In genomic region chr4:130533975-130534374, GRCm38 (mm10) we compare ENCODE assay signal across 9 mouse cellular contexts. TPM values are rescaled to one million over a fixed set of nuclear protein-coding genes. Genes with fewer than 3 reads are reported as not detected.
DNase-seq lines count a peak whose midpoint lies in the region; ATAC-seq and TF ChIP-seq lines count a peak whose summit lies in the region.
"Had no signal": no experiment of that assay in that cellular context is flagged by ENCODE, and none has a peak within 500 bp of the region (broad histone marks: within the 10 kb centered on the region; RNA-seq: fewer than 3 reads in every experiment).

No protein-coding gene starts in this region.

- TF ChIP-seq POLR2A in cerebellum, adult 2 months (IDR thresholded peaks at IDR 0.05; ENCODE audit: borderline replicate concordance, insufficient read depth, low read length) = no peak

- no peaks in the 10 kb centered on the region for H3K27me3 ChIP-seq in cerebellum, adult 2 months (ENCODE audit: control insufficient read depth, insufficient read depth, low read length)
- H3K27me3 ChIP-seq in forebrain, postnatal 0 days (ENCODE audit: insufficient read depth, low read length) = no peaks in the 10 kb centered on the region
- no peaks in the 10 kb centered on the region for H3K27me3 ChIP-seq in hindbrain, embryonic 14.5 days (ENCODE audit: control insufficient read depth, insufficient read depth, low read length)
- H3K27me3 ChIP-seq: limb, embryonic 15.5 days had no signal

- no peak overlapping the region for H3K27ac ChIP-seq in cerebellum, adult 2 months (ENCODE audit: insufficient read depth, low read length)
- no peak overlapping the region for H3K27ac ChIP-seq in forebrain, postnatal 0 days (ENCODE audit: low read depth, low read length)
- no peak overlapping the region for H3K27ac ChIP-seq in hindbrain, embryonic 14.5 days
- H3K27ac ChIP-seq: limb, embryonic 15.5 days had no signal

- 37% methylated on average over 4 of the region's 4 CpGs for WGBS in cerebellum, adult 2 months
- 44% methylated on average over 4 of the region's 4 CpGs for WGBS in forebrain, postnatal 0 days
- WGBS in hindbrain, embryonic 14.5 days = 46% methylated on average over 4 of the region's 4 CpGs

- no peak overlapping the region for H3K4me2 ChIP-seq in forebrain, postnatal 0 days (ENCODE audit: low read depth)
- no peak overlapping the region for H3K4me2 ChIP-seq in hindbrain, embryonic 14.5 days (replicated peaks)
- H3K4me2 ChIP-seq: limb, embryonic 15.5 days had no signal

- H3K4me1 ChIP-seq in cerebellum, adult 2 months (ENCODE audit: control insufficient read depth, insufficient read depth, low read length) = peaks cover 30% of the 10 kb centered on the region
- no peaks in the 10 kb centered on the region for H3K4me1 ChIP-seq in forebrain, postnatal 0 days (ENCODE audit: insufficient read depth)
- H3K4me1 ChIP-seq in hindbrain, embryonic 14.5 days (replicated peaks; ENCODE audit: control insufficient read depth, insufficient read depth, low read length) = no peaks in the 10 kb centered on the region

- TF ChIP-seq CTCF in cerebellum, adult 2 months (IDR thresholded peaks at IDR 0.05; ENCODE audit: borderline replicate concordance, insufficient read depth, low read depth, low read length) = peak; percentile 99
- TF ChIP-seq CTCF in forebrain, postnatal 0 days (IDR thresholded peaks at IDR 0.05; ENCODE audit: low read depth) = peak; percentile 98

- DNase-seq in NIH3T3 (ENCODE audit: low read depth) = peak; percentile 94
- peak; percentile 84 to 94 for DNase-seq in cerebellum, adult 2 months
- peak; percentile 91 for DNase-seq in forebrain, postnatal 0 days
- peak; percentile 96 for DNase-seq in hindbrain, embryonic 14.5 days (ENCODE audit: low spot score)
- DNase-seq in left cerebral cortex, adult 11 months (ENCODE audit: low spot score) = peak; percentile 83
- DNase-seq in right cerebral cortex, postnatal 14 days = peak; percentile 86
- peak; percentile 87 for DNase-seq in urinary bladder, postnatal 25 days (ENCODE audit: low spot score)

- no peaks in the 10 kb centered on the region for H3K9me3 ChIP-seq in forebrain, postnatal 0 days (ENCODE audit: low read length)
- no peaks in the 10 kb centered on the region for H3K9me3 ChIP-seq in hindbrain, embryonic 14.5 days (ENCODE audit: control insufficient read depth, low read length)
- H3K9me3 ChIP-seq: limb, embryonic 15.5 days had no signal

- no peak overlapping the region for H3K4me3 ChIP-seq in cerebellum, adult 2 months (replicated peaks; ENCODE audit: insufficient read depth, low read depth, low read length)
- H3K4me3 ChIP-seq in forebrain, postnatal 0 days (ENCODE audit: low read depth, low read length) = no peak overlapping the region
- H3K4me3 ChIP-seq in hindbrain, embryonic 14.5 days (replicated peaks; ENCODE audit: low read length) = no peak overlapping the region
- H3K4me3 ChIP-seq: limb, embryonic 15.5 days had no signal

- H3K36me3 ChIP-seq in forebrain, postnatal 0 days (ENCODE audit: insufficient read depth) = peaks cover 18% of the 10 kb centered on the region; the same call in 1 of the 2 replicates
- peaks cover 20% of the 10 kb centered on the region for H3K36me3 ChIP-seq in hindbrain, embryonic 14.5 days (replicated peaks; ENCODE audit: control insufficient read depth, insufficient read depth)

- ATAC-seq in forebrain, postnatal 0 days = peak; percentile 52; the same call in 1 of the 2 replicates
- ATAC-seq in hindbrain, embryonic 14.5 days (ENCODE audit: low FRiP score) = peak; percentile 44; the same call in 1 of the 2 replicates
- peak; percentile 50 for ATAC-seq in megakaryocyte-erythroid progenitor cell, adult 5-6 weeks (replicated peaks; ENCODE audit: low FRiP score, low TSS enrichment, poor library complexity, severe bottlenecking)

- H3K9ac ChIP-seq in forebrain, postnatal 0 days = no peak overlapping the region
- H3K9ac ChIP-seq in hindbrain, embryonic 14.5 days = no peak overlapping the region
- H3K9ac ChIP-seq: limb, embryonic 15.5 days had no signal

RNA-seq across cellular contexts. Expression of gene Nkain1, which starts 40.0 kb away (rescaled TPM):
- 109 and 114 TPM in 2 replicates for polyA plus RNA-seq in cerebellum, adult 2 months (2012; rRNA removed)
- 231 and 267 TPM in 2 replicates for total RNA-seq in forebrain, postnatal 0 days (2014; rRNA removed)
- polyA plus RNA-seq in forebrain, postnatal 0 days (2015; fragmentation: Nextera tagmentation; extraction: Ambion mirVana) = 9.1 and 10.9 TPM in 2 replicates
- 20.9 and 22.9 TPM in 2 replicates for polyA plus RNA-seq in hindbrain, embryonic 14.5 days (2014; fragmentation: Nextera tagmentation; extraction: Ambion mirVana)
- 0.44 TPM in 1 of 2 replicates, not detected in the other for total RNA-seq in megakaryocyte-erythroid progenitor cell, adult 5-6 weeks (2014; fragmentation: Nextera tagmentation)
- not detected in 2 replicates for total RNA-seq in megakaryocyte-erythroid progenitor cell, adult 5-6 weeks (2017)
